In genomic region chr15:81853081-81853480, GRCm38 (mm10) we compare ENCODE assay signal across 20 mouse cellular contexts. TPM values are rescaled to one million over a fixed set of nuclear protein-coding genes. Genes with fewer than 3 reads are reported as not detected.
DNase-seq lines count a peak whose midpoint lies in the region; ATAC-seq lines count a peak whose summit lies in the region.
"Had no signal": no experiment of that assay in that cellular context is flagged by ENCODE, and none has a peak within 500 bp of the region (broad histone marks: within the 10 kb centered on the region; RNA-seq: fewer than 3 reads in every experiment).

No protein-coding gene starts in this region.

- H3K9ac ChIP-seq in liver, embryonic 12.5 days: no peak overlapping the region
- H3K9ac ChIP-seq: forebrain, embryonic 12.5 days; hindbrain, embryonic 14.5 days; limb, embryonic 12.5 days; lung, embryonic 14.5 days had no signal

- H3K4me3 ChIP-seq in liver, embryonic 12.5 days: no peak overlapping the region
- H3K4me3 ChIP-seq: forebrain, embryonic 12.5 days; limb, embryonic 12.5 days had no signal

- ATAC-seq in liver, embryonic 12.5 days: no peak
- ATAC-seq: midbrain, embryonic 16.5 days had no signal

- WGBS in liver, embryonic 12.5 days (ENCODE audit: insufficient replicate concordance): 69% methylated on average over 7 of the region's 7 CpGs

- peak overlapping the region; percentile 66 for H3K27ac ChIP-seq in liver, embryonic 12.5 days
- H3K27ac ChIP-seq: forebrain, embryonic 12.5 days; hindbrain, embryonic 14.5 days; limb, embryonic 12.5 days had no signal

- peak; percentile 69 for DNase-seq in adrenal gland, postnatal 14 days
- DNase-seq in adrenal gland, postnatal 4 days (ENCODE audit: low spot score in 2 of 2): no peak
- peak; percentile 59 for DNase-seq in kidney, adult 11 months
- no peak for DNase-seq in kidney, adult 18-20 months
- DNase-seq in liver: no peak
- no peak for DNase-seq in frontal cortex, postnatal 10 days (ENCODE audit: low spot score in 2 of 2)
- DNase-seq: cerebellum, adult 8-10 months; gastrocnemius, postnatal 14 days; heart, postnatal 10 days; lung, embryonic 14.5 days; lung, postnatal 36 days; right cerebral cortex, postnatal 25 days; thymus, adult 18-20 months; thymus, postnatal 4 days had no signal

- H3K4me1 ChIP-seq in liver, embryonic 12.5 days: peaks cover 47% of the 10 kb centered on the region

- no peaks in the 10 kb centered on the region for H3K27me3 ChIP-seq in liver, embryonic 12.5 days (replicated peaks)
- H3K27me3 ChIP-seq: CH12.LX; forebrain, embryonic 12.5 days; limb, embryonic 12.5 days had no signal

- peaks cover 62% of the 10 kb centered on the region for H3K36me3 ChIP-seq in liver, embryonic 12.5 days

- H3K9me3 ChIP-seq in liver, embryonic 12.5 days (replicated peaks): no peaks in the 10 kb centered on the region
- H3K9me3 ChIP-seq: forebrain, embryonic 12.5 days; limb, embryonic 12.5 days had no signal

- no peak overlapping the region for H3K4me2 ChIP-seq in liver, embryonic 12.5 days
- H3K4me2 ChIP-seq: forebrain, embryonic 12.5 days; hindbrain, embryonic 14.5 days; limb, embryonic 12.5 days; lung, embryonic 14.5 days had no signal

RNA-seq across cellular contexts. Expression of gene Tob2, which starts 5.5 kb away (rescaled TPM):
- total RNA-seq in adrenal gland, postnatal 14 days (2021): 124 and 147 TPM in 2 replicates
- 10 to 100 TPM; 66.2 to 67.2 TPM for total RNA-seq in adrenal gland, postnatal 4 days (2021)
- polyA plus RNA-seq in liver, embryonic 12.5 days (2016; fragmentation: Nextera tagmentation; extraction: Ambion mirVana): 12.8 and 14.5 TPM in 2 replicates

RNA-seq across cellular contexts. Expression of gene Phf5a, which starts 18.6 kb away (rescaled TPM):
- total RNA-seq in adrenal gland, postnatal 14 days (2021): 63.4 and 65.5 TPM in 2 replicates
- total RNA-seq in adrenal gland, postnatal 4 days (2021): 10 to 100 TPM; 62.7 to 71.2 TPM
- polyA plus RNA-seq in liver, embryonic 12.5 days (2016; fragmentation: Nextera tagmentation; extraction: Ambion mirVana): 140 and 145 TPM in 2 replicates

RNA-seq across cellular contexts. Expression of gene Aco2, which starts 19.0 kb away (rescaled TPM):
- total RNA-seq in adrenal gland, postnatal 14 days (2021): 2,377 and 2,604 TPM in 2 replicates
- 100 to 1,000 TPM; 498 to 540 TPM for total RNA-seq in adrenal gland, postnatal 4 days (2021)
- polyA plus RNA-seq in liver, embryonic 12.5 days (2016; fragmentation: Nextera tagmentation; extraction: Ambion mirVana): 131 and 132 TPM in 2 replicates

RNA-seq across cellular contexts. Expression of gene Tef, which starts 50.9 kb away (rescaled TPM):
- 71.4 and 98.5 TPM in 2 replicates for total RNA-seq in adrenal gland, postnatal 14 days (2021)
- total RNA-seq in adrenal gland, postnatal 4 days (2021): 10 to 100 TPM; 84.6 to 86.1 TPM
- 8.4 and 9.5 TPM in 2 replicates for polyA plus RNA-seq in liver, embryonic 12.5 days (2016; fragmentation: Nextera tagmentation; extraction: Ambion mirVana)

Comparison
In these comparisons a context has a peak if more than half of its experiments do, and no peak if none do; other contexts are left out.
1. DNase-seq: peak in adrenal gland, postnatal 14 days (single experiment) and kidney, adult 11 months (single experiment); none in adrenal gland, postnatal 4 days (0 of 2), kidney, adult 18-20 months (single experiment), liver (single experiment) and frontal cortex, postnatal 10 days (0 of 2).